Mouse (Mus musculus) liver, adult 10 weeks (tissue): Measurements from ENCODE around the gene Car10. TPM values are rescaled to one million over a fixed set of nuclear protein-coding genes. Genes with fewer than 3 reads are reported as not detected.

Source experiments
- polyA plus RNA-seq: library from polyadenylated mRNA; stranded (reverse); fragments of 350-450 nt; fragmentation: Illumina TruSeq; extraction: RNeasy Lipid Tissue Mini Kit (QIAGEN cat#74804); gene quantifications from one replicate; pipeline ENCODE4 v1.2.3, GENCODE M21; 2014; ENCODE audit warnings: low read depth, low replicate concordance

The Car10 gene
- not detected for polyA plus RNA-seq

GRCm38 (mm10) chr11:93097941-93098828, at the start of gene Car10:
Car10 (plus strand) TSS chr11:93098028.

